Mouse (Mus musculus) kidney, postnatal 14 days (tissue): ENCODE measurements around the gene Cdh16.

Source experiments
- DNase-seq: peaks from one replicate; pipeline ENCODE4 v3.0.0; 2022; ENCODE audit warnings: mixed read lengths

The Cdh16 gene

DNA sequence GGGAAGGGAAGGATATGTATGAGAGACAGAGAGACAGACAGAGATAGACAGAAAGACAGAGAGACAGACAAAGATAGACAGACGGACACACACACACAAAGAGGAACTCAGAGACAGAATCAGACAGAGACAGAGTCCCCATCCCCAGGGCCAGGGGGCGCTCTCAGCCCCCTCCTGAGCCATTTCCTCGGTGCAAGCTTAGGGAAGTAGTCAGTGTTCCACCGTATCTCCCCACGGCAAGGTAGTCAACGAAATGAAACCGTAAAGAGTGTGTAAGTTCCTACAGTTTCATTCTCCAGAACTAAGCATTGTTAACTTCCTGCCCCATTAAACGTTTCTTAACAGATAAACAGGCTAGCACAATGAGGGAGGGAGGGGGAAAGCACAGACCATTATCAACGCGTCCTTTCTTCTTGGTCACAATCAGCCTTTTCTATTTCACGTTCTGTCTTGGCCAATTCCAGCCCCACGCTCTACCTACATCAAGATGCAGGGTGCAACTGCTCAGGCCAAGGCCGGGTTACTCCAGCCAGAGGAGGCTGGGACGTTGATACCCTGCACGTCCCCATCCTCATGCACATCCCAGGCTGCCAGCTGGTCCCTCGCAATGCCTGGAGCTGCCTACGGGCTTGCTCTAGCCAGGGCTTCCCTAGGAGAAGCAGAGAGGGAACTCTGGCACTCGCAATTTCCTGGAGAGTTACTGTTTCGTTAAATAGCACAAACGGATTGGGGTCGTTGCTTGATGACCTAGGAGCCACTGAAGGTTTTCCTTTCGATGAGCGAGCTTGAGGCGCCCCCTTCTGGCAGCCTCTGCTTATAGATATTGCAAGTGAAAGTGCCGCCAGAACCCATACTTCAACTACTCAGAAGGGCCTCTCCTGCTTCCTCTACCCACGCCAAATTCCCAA lies 53.5 kb downstream of the Cdh16 start:
- peak; percentile 86 for DNase-seq

GRCm38 (mm10) chr8:104569559-104569958 lies 54.6 kb downstream of the Cdh16 start:
- DNase-seq, result peak; percentile 70

DNA sequence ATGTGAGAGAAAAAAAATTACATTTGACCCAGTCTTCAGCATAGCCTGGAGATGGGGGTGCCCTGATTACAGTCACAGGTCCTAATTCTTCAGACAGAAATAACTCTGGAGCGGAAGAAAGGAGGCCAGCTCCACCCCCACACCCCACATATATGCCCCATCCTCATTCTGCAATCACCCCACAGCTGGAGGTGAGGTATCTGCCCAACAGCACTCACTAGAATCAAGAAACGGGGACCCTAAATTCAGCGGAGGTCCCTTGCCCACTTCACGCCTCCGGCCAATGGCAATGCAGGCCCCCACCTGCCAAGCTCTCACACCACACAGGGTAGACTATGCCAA lies 58.8 kb downstream of the Cdh16 start:
- DNase-seq, result no peak

- DNase-seq, result peak; percentile 91
Observed at GRCm38 (mm10) chr8:104564633-104565456, 59.4 kb downstream of the Cdh16 start.

- DNase-seq, result no peak
Observed at GRCm38 (mm10) chr8:104560731-104561130, 63.5 kb downstream of the Cdh16 start.

DNA sequence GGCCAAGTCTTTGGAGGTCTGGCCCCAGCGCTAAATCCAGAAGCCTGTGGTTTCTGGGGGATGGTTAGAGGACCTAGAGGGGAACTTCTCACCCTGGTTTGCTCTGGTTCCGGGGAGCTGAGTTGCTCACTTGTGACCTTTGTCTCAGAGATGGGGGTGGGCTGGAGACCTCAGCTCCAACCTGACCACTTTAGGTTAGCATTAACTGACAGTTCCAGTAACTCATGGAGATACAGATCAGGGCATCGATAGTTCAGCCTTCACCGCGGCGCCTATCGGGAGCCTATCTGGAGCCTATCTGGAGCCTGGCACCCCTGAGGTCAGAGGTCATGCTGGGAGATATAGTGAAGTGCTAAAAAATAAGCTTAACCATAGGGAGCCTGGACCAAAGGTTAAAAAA lies 67.0 kb downstream of the Cdh16 start:
- DNase-seq, result no peak

DNA sequence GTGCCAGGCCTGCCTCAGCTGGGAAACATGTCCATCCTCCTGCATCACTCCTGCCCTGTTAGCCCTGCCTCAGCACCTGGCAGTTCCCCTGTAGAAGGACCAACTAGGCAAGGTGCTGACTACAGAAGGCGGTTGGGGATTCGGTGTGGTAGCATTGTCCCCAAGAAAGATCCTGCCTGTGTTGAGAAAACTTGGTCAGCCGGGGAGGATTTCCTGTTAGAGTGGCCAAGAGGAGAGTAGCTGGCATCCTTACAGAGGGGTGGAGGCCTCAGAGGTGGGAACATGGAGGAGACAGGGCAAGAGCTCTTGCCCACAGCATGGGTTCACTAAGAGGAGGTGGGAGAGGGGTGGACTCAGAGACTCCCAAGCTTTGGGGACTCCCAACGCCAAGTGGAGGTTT lies 69.0 kb downstream of the Cdh16 start:
- no peak for DNase-seq
